Mouse (Mus musculus): ENCODE measurements around the gene Cnpy2. TPM values are rescaled to one million over a fixed set of nuclear protein-coding genes. Genes with fewer than 3 reads are reported as not detected.
"Not testable (repeated sequence)": the region's sequence is repeated elsewhere in the genome, so short reads cannot be mapped to it uniquely, and the experiment has no call there.

Gene Cnpy2
- total RNA-seq (2014; rRNA removed): 89.5 and 107 TPM in 2 replicates
- 69.0 and 72.0 TPM in 2 replicates for polyA plus RNA-seq (2012; rRNA removed)

DNA sequence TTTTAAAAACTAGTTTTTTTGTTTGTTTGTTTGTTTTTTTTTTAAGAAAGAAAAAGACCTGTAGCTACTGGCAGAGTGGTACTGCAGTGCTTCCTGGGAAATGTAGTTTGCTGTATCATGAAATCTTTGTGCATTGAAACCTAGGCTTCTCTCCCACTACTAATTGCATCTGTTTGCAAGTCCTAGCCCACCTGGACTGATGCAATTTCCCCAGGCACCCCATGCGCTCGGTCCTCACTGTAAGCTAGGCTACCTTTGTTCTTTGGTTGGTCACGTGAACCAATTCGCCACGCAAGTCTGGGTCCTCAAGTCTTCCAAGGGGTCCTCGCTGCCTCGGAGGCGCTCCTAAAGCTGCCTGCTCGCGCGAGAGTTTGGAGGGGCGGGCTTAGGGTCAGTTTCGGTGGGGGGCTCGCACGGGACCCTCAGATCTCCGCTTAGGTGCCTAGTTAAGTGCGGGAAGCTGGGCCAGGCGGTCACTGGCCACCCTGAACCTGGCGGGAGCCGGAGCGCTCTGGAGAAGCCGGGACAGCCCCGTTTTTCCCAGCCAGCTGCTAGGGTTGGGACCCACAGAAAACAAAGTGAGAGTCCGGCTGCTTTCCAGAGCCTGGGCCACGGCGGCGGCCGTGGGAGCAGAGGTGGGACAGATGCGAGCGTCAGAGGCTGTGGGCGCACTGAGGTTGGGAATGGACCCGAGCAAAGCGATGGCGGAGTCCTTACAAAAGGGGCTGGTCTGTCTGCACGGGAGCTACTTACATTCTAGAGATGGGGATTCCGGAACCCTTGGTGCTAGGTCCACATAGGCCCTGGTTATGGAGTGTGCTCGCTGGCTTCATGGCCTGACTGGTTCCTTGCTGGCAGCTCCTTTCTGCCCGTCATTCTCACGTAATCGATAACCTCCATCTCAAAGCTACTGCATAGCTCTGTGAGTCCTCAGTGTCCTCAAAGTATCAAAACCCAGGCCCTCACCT is at the start of gene Cnpy2:
TSS of gene Cnpy2 (plus strand) at position 319 of the 968 bp plus-strand sequence.
- peaks cover 33% of the 10 kb centered on the region for H3K36me3 ChIP-seq (ENCODE audit: control insufficient read depth, insufficient read depth, low read length)
- H3K27ac ChIP-seq (replicated peaks; ENCODE audit: insufficient read depth, low read depth, low read length): peak within 1 kb of the TSS; percentile 97
- DNase-seq (ENCODE audit: extremely low read depth, low read depth, low spot score): peak; percentile 79
- H3K4me3 ChIP-seq (ENCODE audit: insufficient read depth, low read depth, low read length): peak within 1 kb of the TSS; percentile 91
- under 1% methylated on average over 40 of the region's 40 CpGs for WGBS
- H3K4me1 ChIP-seq (ENCODE audit: control insufficient read depth, insufficient read depth, low read length): peaks cover 8% of the 10 kb centered on the region
- H3K27me3 ChIP-seq (ENCODE audit: control insufficient read depth, insufficient read depth, low read length): no peaks in the 10 kb centered on the region
- no peaks in the 10 kb centered on the region; the same call in 1 of the 2 replicates for H3K79me2 ChIP-seq (ENCODE audit: control insufficient read depth, insufficient read depth, low read length)
- peak within 1 kb of the TSS; percentile 91 for H3K9ac ChIP-seq (ENCODE audit: low read depth, low read length)
- TF ChIP-seq POLR2A (IDR thresholded peaks at IDR 0.05; ENCODE audit: extremely low read depth, insufficient read depth, low read length): 0 out of 2 replicates have a peak, but pooled peaks have one; percentile 42
- no peak for TF ChIP-seq CTCF (IDR thresholded peaks at IDR 0.05; ENCODE audit: low read depth, low read length)

DNA sequence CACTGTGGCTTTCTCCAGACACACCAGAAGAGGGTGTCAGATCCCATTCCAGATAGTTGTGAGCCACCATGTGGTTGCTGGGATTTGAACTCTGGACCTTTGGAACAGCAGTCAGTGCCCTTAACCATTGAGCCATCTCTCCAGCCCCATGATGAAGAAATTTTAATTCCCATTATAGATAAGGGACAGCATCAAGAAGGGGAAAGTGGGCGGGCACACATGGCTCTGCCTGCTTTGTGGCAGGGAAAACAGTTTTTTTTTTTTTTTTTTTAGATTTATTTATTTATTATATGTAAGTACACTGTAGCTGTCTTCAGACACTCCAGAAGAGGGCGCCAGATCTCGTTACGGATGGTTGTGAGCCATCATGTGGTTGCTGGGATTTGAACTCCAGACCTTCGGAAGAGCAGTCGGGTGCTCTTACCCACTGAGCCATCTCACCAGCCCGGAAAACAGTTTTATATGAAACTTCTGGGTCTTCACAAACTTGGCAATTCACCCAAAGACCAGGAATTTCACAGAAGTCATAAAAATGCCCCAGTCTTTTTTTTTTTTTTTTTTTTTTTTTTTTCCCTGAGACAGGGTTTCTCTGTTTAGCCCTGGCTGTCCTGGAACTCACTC is 49.3 kb upstream of the Cnpy2 start:
- WGBS: 72% methylated on average over 7 of the region's 7 CpGs
- Histone ChIP-seq H3K36me3 (ENCODE audit: control insufficient read depth, insufficient read depth, low read length) (peaks cover 23% of the 10 kb centered on the region), H3K4me1 (ENCODE audit: control insufficient read depth, insufficient read depth, low read length) (peaks cover 12% of the 10 kb centered on the region), H3K79me2 (ENCODE audit: control insufficient read depth, insufficient read depth, low read length) (peaks cover 22% of the 10 kb centered on the region; the same call in 1 of the 2 replicates)
- DNase-seq (ENCODE audit: extremely low read depth, low read depth, low spot score): peak; percentile 47
- H3K4me3 ChIP-seq (ENCODE audit: insufficient read depth, low read depth, low read length); H3K27me3 ChIP-seq (ENCODE audit: control insufficient read depth, insufficient read depth, low read length); H3K27ac ChIP-seq (replicated peaks; ENCODE audit: insufficient read depth, low read depth, low read length); H3K9ac ChIP-seq (ENCODE audit: low read depth, low read length): not testable (repeated sequence)

DNA sequence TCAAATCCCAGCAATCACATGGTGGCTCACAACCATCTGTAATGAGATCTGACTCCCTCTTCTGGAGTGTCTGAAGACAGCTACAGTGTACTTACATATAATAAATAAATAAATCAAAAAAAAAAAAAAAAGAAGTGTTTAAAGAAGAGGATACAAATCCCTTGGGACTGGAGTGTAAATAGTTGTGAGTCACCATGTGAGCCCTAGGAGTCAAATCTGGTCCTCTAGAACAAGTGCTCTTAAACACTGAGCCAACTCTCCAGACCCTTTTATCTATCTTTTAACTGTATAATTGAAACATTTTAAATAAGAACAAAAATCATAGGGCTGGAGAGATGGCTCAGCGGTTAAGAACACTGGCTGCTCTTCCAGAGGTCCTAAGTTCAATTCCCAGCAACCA is 46.9 kb upstream of the Cnpy2 start:
- Histone ChIP-seq H3K79me2 (ENCODE audit: control insufficient read depth, insufficient read depth, low read length) (peaks cover 17% of the 10 kb centered on the region; the same call in 1 of the 2 replicates), H3K36me3 (ENCODE audit: control insufficient read depth, insufficient read depth, low read length) (peaks cover 41% of the 10 kb centered on the region), H3K4me1 (ENCODE audit: control insufficient read depth, insufficient read depth, low read length) (peaks cover 12% of the 10 kb centered on the region)
- not testable (repeated sequence) for H3K4me3 ChIP-seq (ENCODE audit: insufficient read depth, low read depth, low read length); H3K9ac ChIP-seq (ENCODE audit: low read depth, low read length); DNase-seq (ENCODE audit: extremely low read depth, low read depth, low spot score); H3K27me3 ChIP-seq (ENCODE audit: control insufficient read depth, insufficient read depth, low read length); H3K27ac ChIP-seq (replicated peaks; ENCODE audit: insufficient read depth, low read depth, low read length)
- WGBS: 85% methylated on average over 1 of the region's 1 CpGs

DNA sequence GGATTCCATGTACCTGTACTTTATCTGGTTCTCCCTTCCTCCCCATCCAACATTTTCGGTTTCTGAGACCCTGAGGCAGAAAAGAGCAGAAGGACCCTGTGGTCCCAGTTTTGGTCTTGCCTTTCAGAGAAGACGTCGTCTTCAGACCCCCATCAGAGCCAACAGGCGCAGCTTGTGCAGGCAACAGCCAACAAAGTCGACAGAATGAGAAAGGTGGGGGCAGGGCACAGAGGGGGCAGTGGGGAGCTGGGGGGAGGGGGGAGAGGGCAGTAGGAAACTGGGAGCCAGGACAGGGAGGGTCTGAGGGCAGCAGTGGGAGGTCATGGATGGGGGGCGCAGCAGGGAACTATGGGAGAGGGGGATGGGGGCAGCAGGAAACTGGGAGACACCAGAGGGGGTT is 44.1 kb upstream of the Cnpy2 start:
- DNase-seq (ENCODE audit: extremely low read depth, low read depth, low spot score): no peak
- Histone ChIP-seq H3K4me3 (ENCODE audit: insufficient read depth, low read depth, low read length) (no peak overlapping the region), H3K4me1 (ENCODE audit: control insufficient read depth, insufficient read depth, low read length) (peaks cover 7% of the 10 kb centered on the region; the same call in 1 of the 2 replicates), H3K36me3 (ENCODE audit: control insufficient read depth, insufficient read depth, low read length) (peaks cover 63% of the 10 kb centered on the region), H3K9ac (ENCODE audit: low read depth, low read length) (no peak overlapping the region), H3K79me2 (ENCODE audit: control insufficient read depth, insufficient read depth, low read length) (peaks cover 6% of the 10 kb centered on the region; the same call in 1 of the 2 replicates), H3K27ac (replicated peaks; ENCODE audit: insufficient read depth, low read depth, low read length) (no peak overlapping the region), H3K27me3 (ENCODE audit: control insufficient read depth, insufficient read depth, low read length) (no peaks in the 10 kb centered on the region)
- TF ChIP-seq POLR2A (IDR thresholded peaks at IDR 0.05; ENCODE audit: extremely low read depth, insufficient read depth, low read length) (no peak), CTCF (IDR thresholded peaks at IDR 0.05; ENCODE audit: low read depth, low read length) (no peak)
- 78% methylated on average over 6 of the region's 6 CpGs for WGBS

DNA sequence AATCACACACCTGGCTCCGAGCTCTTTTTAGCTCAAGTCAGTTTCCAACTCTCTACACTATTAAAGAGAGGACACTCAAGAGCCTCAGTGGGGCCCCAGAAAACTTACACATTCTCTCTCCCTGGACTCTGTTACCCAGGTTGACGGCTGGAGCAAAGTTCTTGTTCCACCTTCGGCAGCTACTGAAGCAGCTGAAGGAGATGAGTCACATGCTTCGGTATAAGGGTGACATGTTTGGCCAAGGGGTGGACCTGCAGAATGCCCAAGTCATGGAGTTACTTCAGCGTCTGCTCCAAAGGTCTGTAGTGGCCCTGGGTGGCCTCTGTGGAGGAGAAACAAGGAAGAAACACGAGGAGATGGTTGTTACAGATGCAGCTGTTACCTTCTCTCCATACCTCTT is 41.3 kb upstream of the Cnpy2 start:
- no peak for DNase-seq (ENCODE audit: extremely low read depth, low read depth, low spot score)
- no peak for TF ChIP-seq POLR2A (IDR thresholded peaks at IDR 0.05; ENCODE audit: extremely low read depth, insufficient read depth, low read length)
- no peak for TF ChIP-seq CTCF (IDR thresholded peaks at IDR 0.05; ENCODE audit: low read depth, low read length)
- 86% methylated on average over 6 of the region's 6 CpGs for WGBS
- Histone ChIP-seq H3K27ac (replicated peaks; ENCODE audit: insufficient read depth, low read depth, low read length) (no peak overlapping the region), H3K36me3 (ENCODE audit: control insufficient read depth, insufficient read depth, low read length) (peaks cover 81% of the 10 kb centered on the region), H3K79me2 (ENCODE audit: control insufficient read depth, insufficient read depth, low read length) (peaks cover 3% of the 10 kb centered on the region; the same call in 1 of the 2 replicates), H3K4me3 (ENCODE audit: insufficient read depth, low read depth, low read length) (no peak overlapping the region), H3K4me1 (ENCODE audit: control insufficient read depth, insufficient read depth, low read length) (no peaks in the 10 kb centered on the region; the same call in 1 of the 2 replicates), H3K9ac (ENCODE audit: low read depth, low read length) (no peak overlapping the region), H3K27me3 (ENCODE audit: control insufficient read depth, insufficient read depth, low read length) (no peaks in the 10 kb centered on the region)
